Mouse (Mus musculus): ENCODE data around the gene Cntnap1.

Gene Cntnap1

DNA sequence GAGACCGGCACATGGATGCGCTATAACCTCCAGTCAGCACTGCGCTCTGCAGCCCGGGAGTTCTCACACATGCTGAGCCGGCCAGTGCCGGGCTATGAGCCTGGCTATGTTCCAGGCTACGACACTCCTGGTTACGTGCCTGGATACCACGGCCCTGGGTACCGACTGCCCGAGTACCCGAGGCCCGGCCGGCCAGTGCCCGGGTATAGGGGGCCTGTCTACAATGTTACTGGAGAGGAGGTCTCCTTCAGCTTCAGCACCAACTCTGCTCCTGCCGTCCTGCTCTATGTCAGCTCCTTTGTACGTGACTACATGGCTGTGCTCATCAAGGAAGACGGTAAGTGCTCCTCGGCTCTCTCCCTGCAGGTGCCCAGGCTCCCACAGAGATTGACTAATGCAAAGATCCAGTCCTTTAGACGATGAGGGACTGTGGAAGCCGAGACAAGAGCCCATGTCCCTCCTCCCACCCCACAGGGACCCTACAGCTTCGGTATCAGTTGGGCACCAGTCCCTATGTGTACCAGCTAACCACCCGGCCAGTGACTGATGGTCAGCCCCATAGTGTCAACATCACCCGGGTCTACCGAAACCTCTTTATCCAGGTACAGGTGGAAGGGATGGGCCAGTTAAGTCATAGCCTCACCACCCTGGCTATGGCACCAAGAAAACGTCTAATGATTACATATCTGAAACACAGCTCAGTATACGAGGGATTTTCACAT is 16.4 kb downstream of the Cntnap1 start:
- DNase-seq = no peak

- DNase-seq = no peak
Observed at GRCm38 (mm10) chr11:101187541-101187940, 17.2 kb downstream of the Cntnap1 start.

- DNase-seq = no peak
Observed at GRCm38 (mm10) chr11:101188166-101188805, 18.0 kb downstream of the Cntnap1 start.

DNA sequence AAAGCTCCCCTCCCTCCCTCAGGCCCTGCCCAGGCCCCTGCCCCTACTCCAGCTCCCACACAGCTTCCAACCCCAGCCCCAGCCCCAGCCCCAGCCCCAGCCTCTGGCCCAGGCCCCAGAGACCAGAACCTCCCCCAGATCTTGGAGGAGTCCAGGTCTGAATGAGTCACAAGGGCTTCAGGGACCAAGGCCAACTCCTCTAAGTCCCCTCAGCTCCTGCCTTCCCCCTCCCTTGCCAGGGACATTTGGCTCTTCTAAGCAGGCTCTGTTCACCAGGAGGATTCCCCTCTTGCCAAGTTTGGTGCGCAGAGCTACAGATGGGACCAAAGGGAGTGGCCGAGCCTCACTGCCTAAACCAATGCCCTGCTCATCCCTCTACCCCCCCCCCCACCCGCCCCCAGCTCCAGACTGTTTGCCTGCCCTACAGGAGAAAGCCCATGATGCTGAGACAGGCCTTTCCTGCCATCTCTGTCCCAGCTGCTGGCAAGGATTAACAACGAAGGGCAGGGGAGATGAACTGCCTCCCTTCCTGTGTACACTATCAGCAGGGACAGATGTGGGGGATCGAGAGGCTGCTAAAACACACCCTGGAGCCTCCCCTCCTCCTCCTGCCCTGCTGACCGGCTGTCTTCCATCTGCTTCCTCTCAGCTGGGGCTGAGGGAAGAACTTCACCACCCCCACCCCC is 19.3 kb downstream of the Cntnap1 start:
- peak; percentile 49 to 64 for DNase-seq

- DNase-seq = no peak
Observed at GRCm38 (mm10) chr11:101190181-101190912, 20.0 kb downstream of the Cntnap1 start.

DNA sequence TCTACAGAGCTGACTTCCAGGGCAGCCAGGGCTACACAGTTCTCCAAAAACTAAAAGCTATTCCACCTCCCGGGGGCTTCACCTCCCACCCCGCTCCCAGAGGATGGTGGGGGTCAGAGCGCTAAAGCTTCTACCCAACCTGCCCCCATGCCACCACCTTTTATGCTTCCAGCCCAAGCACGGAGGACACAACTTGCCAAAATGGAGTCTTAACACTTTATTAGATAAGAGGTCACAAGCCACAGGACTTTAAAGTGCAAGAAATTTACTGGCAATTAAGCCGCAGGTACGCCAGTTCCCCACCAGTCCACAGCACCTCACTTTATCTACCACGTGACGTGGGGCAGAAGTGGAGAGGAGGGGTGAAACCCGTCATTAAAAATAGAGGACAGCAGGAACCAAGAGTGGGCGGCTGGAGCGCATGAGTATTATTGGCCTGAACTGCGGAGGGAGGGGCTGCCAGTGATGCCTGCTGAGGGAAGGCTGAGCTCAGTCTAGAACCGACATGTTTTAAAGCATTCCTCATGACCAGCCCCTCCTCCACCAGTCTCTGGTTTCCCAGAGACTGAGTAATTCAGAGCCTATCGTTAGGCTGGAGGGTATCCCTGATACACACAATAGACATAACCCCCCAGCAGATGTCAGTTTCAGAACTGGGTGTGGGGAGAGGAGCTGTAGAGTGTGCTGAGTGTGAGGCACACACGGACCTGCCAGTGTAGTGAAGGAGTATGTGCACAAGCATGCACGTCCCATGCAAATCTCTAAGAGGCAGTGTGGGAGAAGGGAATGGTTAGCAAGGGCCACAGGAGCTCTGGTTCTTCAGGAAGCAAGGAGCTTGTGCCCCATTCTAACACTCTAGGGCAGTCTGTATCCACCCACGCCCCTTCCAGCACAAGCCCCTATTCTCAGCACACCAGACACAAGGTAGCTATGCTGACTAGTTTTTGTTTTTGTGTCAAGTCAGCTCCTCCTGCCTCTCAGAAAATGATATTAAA is 20.9 kb downstream of the Cntnap1 start:
- DNase-seq = no peak

DNA sequence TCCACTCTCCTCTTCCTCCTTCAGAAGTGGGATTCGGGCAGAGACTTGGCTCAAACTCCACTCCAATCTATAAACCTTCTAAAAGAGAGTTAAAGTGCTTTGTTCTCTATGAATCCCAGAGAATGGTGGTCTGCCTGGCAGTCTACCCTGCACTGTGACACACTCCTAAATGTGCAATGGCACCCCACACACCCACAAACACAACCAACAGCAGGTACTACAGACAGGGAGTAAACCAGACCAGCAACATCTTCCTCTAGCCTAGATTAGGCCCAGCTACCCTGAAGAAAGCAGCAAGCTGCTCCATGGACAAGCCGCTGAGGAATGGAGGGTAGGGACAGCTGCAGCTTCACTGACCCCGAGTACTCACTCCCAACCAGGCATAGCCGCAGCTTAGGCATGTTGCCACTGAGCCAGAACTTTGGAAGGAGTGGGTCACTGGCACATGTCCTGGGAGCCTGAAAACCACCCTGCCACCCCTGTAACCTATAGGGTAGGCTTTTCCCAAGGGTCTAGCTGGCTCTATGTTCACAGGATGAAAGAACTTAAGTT is 21.7 kb downstream of the Cntnap1 start:
- DNase-seq = no peak

DNA sequence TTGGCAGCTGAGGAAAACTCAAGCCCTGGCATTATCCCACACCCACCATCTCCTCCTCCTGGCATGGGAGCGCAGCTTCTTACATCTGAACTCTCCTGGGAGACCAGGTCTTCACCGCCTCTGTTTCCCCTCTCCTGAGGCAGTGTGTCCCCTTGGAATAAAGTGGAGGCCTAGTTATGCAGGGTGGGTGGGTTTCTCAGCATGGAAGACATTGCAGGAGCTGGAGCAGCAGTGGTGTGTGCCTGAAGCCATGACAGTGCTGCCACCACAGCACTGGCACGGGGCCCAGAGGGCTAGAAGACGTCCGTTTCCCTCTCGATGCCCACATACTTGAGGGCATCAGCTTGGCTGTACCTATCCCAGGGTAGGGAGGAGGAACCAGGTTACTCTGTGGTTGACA is 22.3 kb downstream of the Cntnap1 start:
- no peak for DNase-seq

GRCm38 (mm10) chr11:101193076-101193475 is 22.8 kb downstream of the Cntnap1 start:
- no peak for DNase-seq

DNA sequence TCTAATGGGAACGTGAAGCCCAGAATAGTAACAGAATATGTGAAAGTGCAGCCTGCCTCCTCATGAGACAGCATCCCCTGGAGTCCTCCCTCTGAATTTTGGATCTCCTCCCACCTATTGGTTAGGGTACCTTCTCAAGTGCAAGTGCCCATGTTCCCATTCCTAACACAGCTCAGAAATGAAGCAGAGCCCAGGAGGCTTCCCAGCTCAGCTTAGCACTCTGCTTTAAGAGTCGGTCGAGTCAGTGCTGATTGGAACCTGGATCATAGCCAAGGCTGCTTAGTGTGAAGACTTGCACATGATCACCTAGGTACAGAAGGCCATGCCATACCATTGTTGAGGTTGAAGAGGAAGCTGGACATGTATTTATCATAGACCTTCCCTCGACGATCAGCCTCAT is 23.8 kb downstream of the Cntnap1 start:
- DNase-seq = no peak

GRCm38 (mm10) chr11:101194643-101195042 is 24.3 kb downstream of the Cntnap1 start:
- no peak for DNase-seq

GRCm38 (mm10) chr11:101195101-101195500 is 24.8 kb downstream of the Cntnap1 start:
- DNase-seq = no peak

GRCm38 (mm10) chr11:101195571-101195970 is 25.2 kb downstream of the Cntnap1 start:
- no peak for DNase-seq

DNA sequence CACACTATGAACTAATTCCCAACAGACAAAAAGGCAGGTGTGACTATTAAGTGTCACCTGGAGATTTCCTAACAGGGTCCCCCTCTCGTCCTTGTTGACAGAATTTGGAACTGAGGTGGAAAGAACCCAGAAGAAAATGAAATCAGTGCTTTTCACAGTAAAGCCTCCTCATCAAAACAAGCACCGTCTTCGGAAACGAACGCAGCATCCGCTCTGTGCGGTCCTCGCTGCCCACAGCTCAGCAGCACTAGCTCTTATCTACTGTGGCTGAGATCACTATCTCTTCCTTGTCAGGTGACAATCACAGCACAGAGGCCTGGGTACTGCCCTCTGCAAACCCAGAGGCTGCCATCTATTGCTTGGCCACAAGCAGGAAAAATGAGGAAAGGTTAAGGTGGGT is 25.9 kb downstream of the Cntnap1 start:
- no peak for DNase-seq

DNA sequence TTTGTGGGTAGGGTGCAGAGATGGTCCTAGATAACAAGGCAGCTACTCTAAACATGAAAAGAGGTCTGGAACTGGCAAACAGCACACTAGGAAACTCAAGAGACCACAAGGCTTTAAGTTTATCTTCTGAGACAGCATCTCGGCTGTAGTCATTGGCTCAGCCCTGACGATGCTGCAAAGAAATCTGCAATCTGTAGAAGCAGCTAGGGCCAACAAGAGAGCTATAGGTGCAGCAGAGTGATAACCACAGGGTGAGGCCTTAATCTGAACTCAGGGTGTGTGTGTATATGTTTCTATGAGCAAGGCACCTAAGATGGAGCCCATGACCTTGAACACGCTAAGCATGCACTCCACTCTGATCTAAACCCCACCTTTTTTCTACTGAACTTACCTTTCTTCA is 29.2 kb downstream of the Cntnap1 start:
- no peak for DNase-seq

DNA sequence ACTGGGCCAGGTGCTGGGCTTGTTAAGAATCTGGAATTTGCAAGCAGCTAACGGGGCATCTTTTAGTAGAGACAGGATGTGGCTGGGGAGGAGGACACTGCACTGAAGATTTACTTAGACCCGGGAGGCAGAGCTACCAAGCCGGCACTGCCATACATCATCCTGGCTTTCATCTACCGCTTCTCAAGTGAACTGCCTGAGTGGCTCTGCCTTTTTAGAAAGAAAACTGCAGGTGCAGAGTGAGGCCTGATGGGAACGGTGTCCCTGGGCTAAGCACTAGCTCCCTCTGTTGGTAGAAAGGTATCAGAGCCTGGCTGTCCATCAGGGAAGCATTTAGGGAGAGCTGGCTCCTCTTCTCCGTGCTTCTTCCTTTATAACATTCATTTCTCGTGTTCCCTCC is 30.7 kb downstream of the Cntnap1 start:
- DNase-seq = peak in 1 of 2 experiments; percentile 28

- peak in 1 of 2 experiments; percentile 80 for DNase-seq
Observed at GRCm38 (mm10) chr11:101211970-101212369, 41.6 kb downstream of the Cntnap1 start.

GRCm38 (mm10) chr11:101216936-101217335 is 46.6 kb downstream of the Cntnap1 start:
- DNase-seq = peak; percentile 18 to 38

- peak; percentile 34 to 64 for DNase-seq
Observed at GRCm38 (mm10) chr11:101218436-101219055, 48.2 kb downstream of the Cntnap1 start.

GRCm38 (mm10) chr11:101220853-101221252 is 50.5 kb downstream of the Cntnap1 start:
- DNase-seq = no peak
